Mouse (Mus musculus) forebrain, embryonic 14.5 days (tissue): Measurements from ENCODE around the gene Mgat4e. TPM values are rescaled to one million over a fixed set of nuclear protein-coding genes. Genes with fewer than 3 reads are reported as not detected.
"Not testable (repeated sequence)": the region's sequence is repeated elsewhere in the genome, so short reads cannot be mapped to it uniquely, and the experiment has no call there.

Experiments used
- ATAC-seq: fragments of 200-750 bp; cut with Nextera tagmentation; 2 replicates; pipeline ENCODE4 v1.8.0; 2017; ENCODE audit warnings: mild to moderate bottlenecking, moderate library complexity
- DNase-seq: peaks from one replicate; pipeline ENCODE4 v3.0.0-alpha.2; 2015; ENCODE audit warnings: low spot score
- H3K27ac ChIP-seq: fragments of 300-500 bp; sonication (generic); 2 replicates; pipeline ENCODE4 v1.5.1; 2014; ENCODE audit warnings: low read depth, mild to moderate bottlenecking, control low read depth, low read length, moderate library complexity
- H3K27me3 ChIP-seq: fragments of 300-500 bp; sonication (generic); replicated peaks from 2 replicates; pipeline ENCODE4 v1.6.1; 2014; ENCODE audit warnings: low read length, control low read depth, mixed read lengths; ENCODE audit not compliant: control insufficient read depth, insufficient read depth
- H3K36me3 ChIP-seq: fragments of 300-500 bp; sonication (generic); 2 replicates; pipeline ENCODE4 v1.6.1; 2014; ENCODE audit warnings: low read length, control low read depth; ENCODE audit not compliant: control insufficient read depth, insufficient read depth
- H3K4me1 ChIP-seq: fragments of 300-500 bp; sonication (generic); 2 replicates; pipeline ENCODE4 v1.6.1; 2014; ENCODE audit warnings: antibody characterized with exemption, low read length, control low read depth; ENCODE audit not compliant: control insufficient read depth, insufficient read depth
- H3K4me2 ChIP-seq: fragments of 300-500 bp; sonication (generic); 2 replicates; pipeline ENCODE4 v1.6.1; 2014; ENCODE audit warnings: mild to moderate bottlenecking, control low read depth, low read length
- H3K4me3 ChIP-seq: fragments of 300-500 bp; sonication (generic); 2 replicates; pipeline ENCODE4 v1.5.1; 2014; ENCODE audit warnings: low read depth, low read length, control low read depth
- H3K9ac ChIP-seq: fragments of 300-500 bp; sonication (generic); 2 replicates; pipeline ENCODE4 v1.6.1; 2014; ENCODE audit warnings: mild to moderate bottlenecking, low read length, control low read depth, moderate library complexity
- H3K9me3 ChIP-seq: fragments of 300-500 bp; sonication (generic); replicated peaks from 2 replicates; pipeline ENCODE4 v1.6.1; 2016; ENCODE audit warnings: low read length, control low read depth, mixed read lengths; ENCODE audit not compliant: control insufficient read depth
- WGBS: fragments of 180-500 bp; shearing (Covaris S2); extraction: QIAGEN DNeasy Blood & Tissue Kit; methylation state at CpG from one replicate; pipeline ENCODE4 v1.1.7; 2014; 5-methylcytosine and 5-hydroxymethylcytosine counted together
- polyA plus RNA-seq: library from polyadenylated mRNA; unstranded; fragments of >200 nt; fragmentation: Nextera tagmentation; extraction: Ambion mirVana; gene quantifications from 2 replicates; pipeline ENCODE4 v1.2.1, GENCODE M21; 2014

The Mgat4e gene
- polyA plus RNA-seq, 1 experiment from 2014 or later = not detected

DNA sequence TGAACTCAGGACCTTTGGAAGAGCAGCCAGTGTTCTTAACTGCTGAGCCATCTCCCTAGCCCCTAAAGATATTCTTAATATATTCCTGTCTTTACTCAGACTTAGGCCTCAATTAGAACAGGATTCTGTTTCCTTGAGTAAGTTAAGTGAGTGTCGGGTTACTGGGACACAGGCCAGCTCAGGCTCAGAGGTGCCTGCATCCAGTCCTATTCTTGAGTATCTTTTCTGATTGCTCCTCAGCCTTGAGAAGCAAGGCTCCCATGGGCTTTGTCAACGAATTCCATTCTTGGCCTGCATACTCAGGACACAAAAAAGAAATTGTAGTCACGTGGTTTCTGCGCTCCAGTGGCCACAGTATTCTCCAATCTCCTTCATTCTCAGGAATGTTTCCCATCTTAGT, 1.3 kb downstream of the Mgat4e start:
- 50% methylated on average over 4 of the region's 4 CpGs for WGBS
- H3K27ac ChIP-seq = no peak overlapping the region
- H3K36me3 ChIP-seq = no peaks in the 10 kb centered on the region
- H3K9ac ChIP-seq = no peak overlapping the region
- H3K27me3 ChIP-seq = no peaks in the 10 kb centered on the region
- DNase-seq = no peak
- no peak overlapping the region for H3K4me2 ChIP-seq
- H3K9me3 ChIP-seq = peaks cover 2% of the 10 kb centered on the region; the same call in 1 of the 2 replicates
- ATAC-seq = no peak
- no peaks in the 10 kb centered on the region for H3K4me1 ChIP-seq
- no peak overlapping the region for H3K4me3 ChIP-seq

DNA sequence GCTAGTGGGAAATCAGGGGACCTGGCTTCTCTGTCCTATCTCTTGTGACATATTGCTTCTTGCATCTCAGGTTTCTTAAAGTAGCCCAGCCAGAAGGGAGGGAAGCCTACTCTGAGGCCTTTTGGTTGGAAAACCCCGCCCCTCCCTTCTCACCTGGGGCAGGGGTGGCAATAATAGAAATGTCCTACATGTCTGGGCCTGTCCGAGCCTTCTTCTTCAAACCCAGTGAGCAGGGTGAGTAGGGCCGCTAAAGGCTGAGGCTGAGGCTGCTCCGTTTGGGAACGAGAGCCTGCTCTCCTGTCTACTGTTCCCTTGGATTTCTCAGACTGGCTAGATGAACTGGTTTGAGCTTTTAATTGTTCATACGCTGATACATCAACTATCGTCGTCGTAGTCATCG, 8.9 kb downstream of the Mgat4e start:
- no peak for ATAC-seq
- Histone ChIP-seq H3K4me1 (no peaks in the 10 kb centered on the region), H3K27ac (no peak overlapping the region)

DNA sequence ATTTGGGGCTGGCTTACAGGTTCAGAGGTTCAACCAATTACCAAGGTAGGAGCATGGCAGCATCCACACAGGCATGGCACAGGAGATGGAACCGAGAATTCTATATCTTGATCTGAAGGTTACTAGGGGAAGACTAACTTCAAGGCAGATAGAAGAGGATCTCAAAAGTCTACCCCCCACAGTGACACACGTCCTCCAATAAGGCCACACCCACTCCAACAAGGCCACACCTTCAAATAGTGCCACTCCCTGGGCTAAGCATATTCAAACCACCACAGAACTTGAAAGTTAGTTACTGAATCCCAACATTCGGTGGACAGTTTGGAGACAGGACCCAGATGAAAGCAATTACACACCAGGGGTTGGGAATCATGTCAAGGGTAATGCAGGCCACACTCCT, 14.0 kb downstream of the Mgat4e start:
- Histone ChIP-seq H3K4me1 (no peaks in the 10 kb centered on the region), H3K4me2 (no peak overlapping the region), H3K27me3 (no peaks in the 10 kb centered on the region), H3K4me3 (no peak overlapping the region), H3K9ac (no peak overlapping the region), H3K27ac (no peak overlapping the region), H3K9me3 (no peaks in the 10 kb centered on the region), H3K36me3 (no peaks in the 10 kb centered on the region)
- ATAC-seq (no peak), DNase-seq (no peak)
- 74% methylated on average over 3 of the region's 3 CpGs for WGBS

More for the DNA sequence above, 8.9 kb downstream of the Mgat4e start:
- Histone ChIP-seq H3K36me3 (no peaks in the 10 kb centered on the region), H3K9me3 (peaks cover 2% of the 10 kb centered on the region; the same call in 1 of the 2 replicates), H3K9ac (no peak overlapping the region), H3K4me2 (no peak overlapping the region), H3K4me3 (no peak overlapping the region), H3K27me3 (no peaks in the 10 kb centered on the region)
- DNase-seq = no peak
- WGBS = 94% methylated on average over 10 of the region's 10 CpGs

DNA sequence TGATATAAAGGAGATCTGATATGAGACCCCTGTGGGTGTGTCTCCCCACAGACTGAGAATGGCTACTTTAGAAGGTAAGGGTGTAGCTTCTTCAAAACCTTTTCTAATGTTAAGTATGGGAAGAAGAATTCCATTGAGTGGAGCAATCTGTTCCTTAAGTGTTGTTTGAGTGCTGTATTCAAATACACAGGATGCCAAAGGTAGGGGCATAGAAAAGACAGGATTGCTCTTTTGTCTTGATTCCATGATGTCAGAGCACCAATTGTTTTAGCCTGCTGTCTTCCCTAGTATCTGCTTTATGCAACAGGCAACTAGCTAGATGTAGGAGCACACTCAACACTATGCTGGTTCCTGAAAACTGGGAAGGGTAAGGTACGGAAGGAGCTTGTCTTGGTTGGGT, 14.4 kb downstream of the Mgat4e start:
- Histone ChIP-seq H3K4me3 (no peak overlapping the region), H3K36me3 (no peaks in the 10 kb centered on the region), H3K9me3 (no peaks in the 10 kb centered on the region), H3K27ac (no peak overlapping the region), H3K4me1 (no peaks in the 10 kb centered on the region), H3K9ac (no peak overlapping the region), H3K4me2 (no peak overlapping the region), H3K27me3 (no peaks in the 10 kb centered on the region)
- WGBS = 96% methylated on average over 1 of the region's 1 CpGs
- ATAC-seq = no peak
- DNase-seq = no peak

DNA sequence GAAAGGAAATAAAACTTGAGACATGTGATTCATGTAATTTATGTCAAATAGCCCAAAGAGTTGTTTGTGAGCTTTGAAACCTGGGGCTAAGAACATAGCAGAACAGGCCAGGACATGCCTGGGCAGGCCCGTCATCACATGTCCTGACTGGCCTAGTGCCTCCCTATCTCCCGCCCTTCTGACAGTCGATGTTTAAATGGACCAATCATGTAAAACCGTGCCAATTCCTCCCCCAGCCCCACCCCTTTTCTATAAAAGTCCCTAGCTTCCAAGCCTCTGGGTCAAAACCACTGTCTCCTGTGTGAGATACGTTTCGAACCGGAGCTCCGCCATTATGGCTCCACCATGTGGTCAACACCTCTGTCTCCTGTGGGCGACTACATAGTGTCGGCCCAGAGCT, 15.8 kb downstream of the Mgat4e start:
- not testable (repeated sequence) for ATAC-seq, H3K4me2 ChIP-seq, DNase-seq, H3K36me3 ChIP-seq, H3K27ac ChIP-seq, H3K9me3 ChIP-seq, H3K27me3 ChIP-seq, H3K4me1 ChIP-seq, H3K4me3 ChIP-seq, H3K9ac ChIP-seq
- 88% methylated on average over 10 of the region's 10 CpGs for WGBS

DNA sequence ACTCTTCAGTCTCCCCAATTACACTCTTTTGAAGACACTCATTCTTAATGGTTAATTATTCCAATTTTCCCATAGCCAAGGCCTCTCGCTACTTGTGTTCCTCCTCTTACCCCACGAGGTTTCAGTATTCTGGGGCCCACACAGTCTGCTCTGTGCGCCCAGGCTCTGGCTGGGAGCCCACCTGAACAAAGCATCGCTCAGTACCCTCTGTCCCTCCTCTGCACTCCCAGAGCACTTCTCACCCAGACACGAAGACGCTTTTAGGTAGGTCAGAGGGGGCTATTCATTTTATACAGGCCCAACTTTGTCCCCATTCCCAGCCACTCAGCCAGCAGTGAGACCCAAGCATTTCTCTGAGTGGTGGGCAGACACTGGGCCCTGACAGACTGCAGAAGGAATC, 18.9 kb downstream of the Mgat4e start:
- ATAC-seq = peak; percentile 71

DNA sequence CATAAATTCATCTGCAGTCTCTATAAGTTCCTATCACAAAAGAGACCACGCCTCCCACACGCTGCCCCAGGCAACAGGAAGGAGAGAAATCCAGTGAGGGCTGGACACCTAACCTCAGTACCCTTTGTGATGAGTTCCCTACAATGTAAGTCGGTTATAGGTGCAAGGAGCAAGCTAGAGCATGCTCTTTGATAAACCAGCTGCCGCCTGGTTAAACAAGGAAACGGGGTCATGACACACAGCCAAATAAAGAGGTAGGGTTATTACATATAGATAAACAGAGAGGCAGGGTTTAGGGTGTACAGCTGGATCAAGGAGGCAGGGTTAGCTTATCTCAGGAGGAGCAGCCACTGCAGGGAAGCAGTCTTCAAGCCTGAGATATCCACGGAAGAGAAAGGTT, 22.7 kb downstream of the Mgat4e start:
- no peak overlapping the region for H3K27ac ChIP-seq
- no peaks in the 10 kb centered on the region for H3K4me1 ChIP-seq
- WGBS = 88% methylated on average over 6 of the region's 6 CpGs
- no peak overlapping the region for H3K4me3 ChIP-seq
- H3K9me3 ChIP-seq = 0 out of 2 replicates have a peak, but pooled peaks cover 3% of the 10 kb centered on the region
- no peaks in the 10 kb centered on the region for H3K27me3 ChIP-seq
- H3K4me2 ChIP-seq = no peak overlapping the region
- ATAC-seq (no peak), DNase-seq (no peak)
- no peak overlapping the region for H3K9ac ChIP-seq
- no peaks in the 10 kb centered on the region for H3K36me3 ChIP-seq

More for the DNA sequence above, 18.9 kb downstream of the Mgat4e start:
- H3K27me3 ChIP-seq = no peaks in the 10 kb centered on the region
- no peaks in the 10 kb centered on the region for H3K36me3 ChIP-seq
- H3K27ac ChIP-seq = 0 out of 2 replicates have a peak overlapping the region, but pooled peaks have one; percentile 27
- DNase-seq = peak; percentile 48
- WGBS = 20% methylated on average over 6 of the region's 6 CpGs
- 0 out of 2 replicates have a peak, but pooled peaks cover 3% of the 10 kb centered on the region for H3K9me3 ChIP-seq
- H3K4me1 ChIP-seq = no peaks in the 10 kb centered on the region
- no peak overlapping the region for H3K4me2 ChIP-seq
- H3K4me3 ChIP-seq = no peak overlapping the region
- peak overlapping the region; percentile 8; the same call in 1 of the 2 replicates for H3K9ac ChIP-seq

DNA sequence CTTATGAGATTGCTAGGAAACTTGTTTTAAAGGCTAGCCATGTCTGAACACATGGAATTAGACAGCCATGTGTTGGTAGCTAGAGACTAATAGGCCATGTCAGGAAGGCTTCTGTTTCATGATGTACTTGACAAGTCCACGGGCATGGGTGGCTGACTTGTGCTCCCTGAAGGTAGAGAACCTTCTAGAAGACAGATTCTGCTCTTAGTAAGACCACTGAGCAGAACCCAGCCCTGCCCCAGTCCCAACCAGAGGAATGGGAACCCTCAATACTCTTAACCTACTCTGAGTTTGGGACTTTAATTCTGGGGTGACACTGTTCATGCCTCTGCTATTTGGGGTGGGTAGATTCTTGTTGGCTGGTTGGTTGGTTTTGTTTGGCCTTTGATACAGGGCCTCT, 24.5 kb downstream of the Mgat4e start:
- Histone ChIP-seq H3K4me1 (no peaks in the 10 kb centered on the region), H3K27me3 (no peaks in the 10 kb centered on the region), H3K4me3 (no peak overlapping the region), H3K27ac (no peak overlapping the region), H3K9ac (no peak overlapping the region), H3K4me2 (no peak overlapping the region), H3K9me3 (0 out of 2 replicates have a peak, but pooled peaks cover 3% of the 10 kb centered on the region), H3K36me3 (no peaks in the 10 kb centered on the region)
- DNase-seq = no peak
- WGBS = 96% methylated on average over 1 of the region's 1 CpGs
- ATAC-seq = no peak

DNA sequence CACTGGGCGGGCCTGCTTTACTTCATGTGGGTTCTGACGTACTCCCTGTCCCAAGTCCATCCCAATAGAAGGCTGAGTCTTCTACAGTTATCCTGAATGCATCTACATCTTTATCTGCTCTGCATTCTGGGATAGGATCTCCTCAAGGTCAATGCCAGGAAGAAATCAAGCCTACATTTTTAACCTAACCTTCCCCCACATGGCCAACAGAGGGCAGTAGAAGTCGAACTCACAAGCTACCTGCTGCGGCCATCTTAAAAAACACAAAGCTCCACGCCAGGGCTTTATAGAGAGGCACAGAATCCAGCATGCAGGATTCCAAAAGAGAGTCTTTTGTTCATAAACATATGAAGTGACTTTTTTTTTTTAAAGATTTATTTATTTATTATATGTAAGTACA, 25.1 kb downstream of the Mgat4e start:
- Histone ChIP-seq H3K4me3 (no peak overlapping the region), H3K9ac (no peak overlapping the region), H3K4me2 (no peak overlapping the region), H3K27me3 (no peaks in the 10 kb centered on the region), H3K27ac (no peak overlapping the region), H3K9me3 (0 out of 2 replicates have a peak, but pooled peaks cover 3% of the 10 kb centered on the region), H3K4me1 (no peaks in the 10 kb centered on the region), H3K36me3 (no peaks in the 10 kb centered on the region)
- DNase-seq = no peak
- 79% methylated on average over 5 of the region's 5 CpGs for WGBS
- ATAC-seq = no peak
